Mouse (Mus musculus) granulocyte monocyte progenitor cell, adult 5-6 weeks (primary cell): ENCODE data around the gene Ttll4. TPM values are rescaled to one million over a fixed set of nuclear protein-coding genes. Genes with fewer than 3 reads are reported as not detected.

ENCODE experiments used
- ATAC-seq: replicated peaks from 2 replicates; pipeline ENCODE4 v1.8.0; 2016; ENCODE audit warnings: mild to moderate bottlenecking, moderate TSS enrichment, inconsistent platforms; ENCODE audit not compliant: poor library complexity, severe bottlenecking
- total RNA-seq, 2 experiments: library from RNA; stranded (forward) in 1 of 2; stranded (reverse) in 1 of 2; fragments of 200-712, 200-1000 nt in 1 of 2; fragments of >200 nt in 1 of 2; fragmentation: Nextera tagmentation in 1 of 2; gene quantifications; 2 replicates each; pipeline ENCODE4 v1.2.3; 2014 to 2017

Ttll4 gene
- total RNA-seq (2014; fragmentation: Nextera tagmentation), result 18.2 and 29.1 TPM in 2 replicates
- 18.4 and 21.5 TPM in 2 replicates for total RNA-seq (2017)

- peak; percentile 100 for ATAC-seq
These were observed at the start of gene Ttll4 for GRCm38 (mm10) chr1:74661448-74662195. TSS of gene Ttll4 (plus strand) at chr1:74661745.

GRCm38 (mm10) chr1:74624183-74624582, 37.4 kb upstream of the Ttll4 start:
- no peak for ATAC-seq

GRCm38 (mm10) chr1:74626076-74626475, 35.5 kb upstream of the Ttll4 start:
- ATAC-seq, result no peak

GRCm38 (mm10) chr1:74628001-74628400, 33.5 kb upstream of the Ttll4 start:
- no peak for ATAC-seq

- ATAC-seq, result peak; percentile 77
These were observed 28.8 kb upstream of the Ttll4 start for GRCm38 (mm10) chr1:74632734-74633133.

GRCm38 (mm10) chr1:74643524-74643923, 18.0 kb upstream of the Ttll4 start:
- no peak for ATAC-seq

- ATAC-seq, result no peak
These were observed 17.6 kb upstream of the Ttll4 start for GRCm38 (mm10) chr1:74643926-74644325.

GRCm38 (mm10) chr1:74662253-74662865, 814 bp downstream of the Ttll4 start:
- ATAC-seq, result no peak

GRCm38 (mm10) chr1:74665153-74665552, 3.6 kb downstream of the Ttll4 start:
- ATAC-seq, result no peak

- ATAC-seq, result no peak
These were observed 6.8 kb downstream of the Ttll4 start for GRCm38 (mm10) chr1:74668371-74668770.

GRCm38 (mm10) chr1:74672731-74673130, 11.2 kb downstream of the Ttll4 start:
- no peak for ATAC-seq

GRCm38 (mm10) chr1:74676863-74677262, 15.3 kb downstream of the Ttll4 start:
- ATAC-seq, result no peak

- ATAC-seq, result no peak
These were observed 16.3 kb downstream of the Ttll4 start for GRCm38 (mm10) chr1:74677843-74678242.

- ATAC-seq, result no peak
These were observed 25.6 kb downstream of the Ttll4 start for GRCm38 (mm10) chr1:74687131-74687530.

GRCm38 (mm10) chr1:74693891-74694583, 32.5 kb downstream of the Ttll4 start:
- no peak for ATAC-seq

GRCm38 (mm10) chr1:74695836-74696235, 34.3 kb downstream of the Ttll4 start:
- no peak for ATAC-seq

GRCm38 (mm10) chr1:74697416-74697815, 35.9 kb downstream of the Ttll4 start:
- ATAC-seq, result no peak

GRCm38 (mm10) chr1:74698353-74698752, 36.8 kb downstream of the Ttll4 start:
- no peak for ATAC-seq

- ATAC-seq, result no peak
These were observed 37.2 kb downstream of the Ttll4 start for GRCm38 (mm10) chr1:74698791-74699190.

- peak; percentile 74 for ATAC-seq
These were observed 40.6 kb downstream of the Ttll4 start for GRCm38 (mm10) chr1:74702142-74702553.

- no peak for ATAC-seq
These were observed 42.6 kb downstream of the Ttll4 start for GRCm38 (mm10) chr1:74704156-74704555.
